Mouse (Mus musculus) A20 (cell line): ENCODE data around the gene Plxnc1.

ENCODE experiments used
- DNase-seq: peaks from one replicate; pipeline ENCODE4 v3.0.0-alpha.2; 2011; ENCODE audit warnings: low read depth, low spot score

The Plxnc1 gene

GRCm38 (mm10) chr10:94947915-94948675, 3.5 kb upstream of the Plxnc1 start:
- no peak for DNase-seq

GRCm38 (mm10) chr10:94947386-94947785, 2.8 kb upstream of the Plxnc1 start:
- no peak for DNase-seq

GRCm38 (mm10) chr10:94945206-94945711, 624 bp upstream of the Plxnc1 start:
- DNase-seq: no peak

GRCm38 (mm10) chr10:94943846-94944690, 567 bp downstream of the Plxnc1 start:
- DNase-seq: peak; percentile 79

- DNase-seq: no peak
These were observed 1.2 kb downstream of the Plxnc1 start for GRCm38 (mm10) chr10:94943401-94943845.

- DNase-seq: peak; percentile 64
These were observed 2.1 kb downstream of the Plxnc1 start for GRCm38 (mm10) chr10:94942449-94943041.

- DNase-seq: no peak
These were observed 3.1 kb downstream of the Plxnc1 start for GRCm38 (mm10) chr10:94941551-94941950.

GRCm38 (mm10) chr10:94940786-94941185, 3.8 kb downstream of the Plxnc1 start:
- no peak for DNase-seq

- no peak for DNase-seq
These were observed 4.6 kb downstream of the Plxnc1 start for GRCm38 (mm10) chr10:94940061-94940460.

- DNase-seq: no peak
These were observed 5.7 kb downstream of the Plxnc1 start for GRCm38 (mm10) chr10:94938899-94939298.

GRCm38 (mm10) chr10:94938320-94938719, 6.3 kb downstream of the Plxnc1 start:
- no peak for DNase-seq

- no peak for DNase-seq
These were observed 9.4 kb downstream of the Plxnc1 start for GRCm38 (mm10) chr10:94935270-94935669.

GRCm38 (mm10) chr10:94934151-94934614, 10.5 kb downstream of the Plxnc1 start:
- DNase-seq: no peak

- no peak for DNase-seq
These were observed 12.4 kb downstream of the Plxnc1 start for GRCm38 (mm10) chr10:94931961-94932832.

GRCm38 (mm10) chr10:94928164-94928563, 16.5 kb downstream of the Plxnc1 start:
- no peak for DNase-seq

GRCm38 (mm10) chr10:94926297-94926696, 18.3 kb downstream of the Plxnc1 start:
- no peak for DNase-seq

- DNase-seq: no peak
These were observed 19.8 kb downstream of the Plxnc1 start for GRCm38 (mm10) chr10:94924878-94925277.

- no peak for DNase-seq
These were observed 20.2 kb downstream of the Plxnc1 start for GRCm38 (mm10) chr10:94924450-94924849.

GRCm38 (mm10) chr10:94923337-94923762, 21.3 kb downstream of the Plxnc1 start:
- DNase-seq: peak; percentile 70

GRCm38 (mm10) chr10:94922848-94923247, 21.8 kb downstream of the Plxnc1 start:
- no peak for DNase-seq

GRCm38 (mm10) chr10:94921751-94922150, 22.9 kb downstream of the Plxnc1 start:
- DNase-seq: no peak
